ENCODE assay signal across 21 mouse cellular contexts in genomic region chr4:142626503-142627194, GRCm38 (mm10).
DNase-seq lines count a peak whose midpoint lies in the region; ATAC-seq and TF ChIP-seq lines count a peak whose summit lies in the region.
"Had no signal": no experiment of that assay in that cellular context is flagged by ENCODE, and none has a peak within 500 bp of the region (broad histone marks: within the 10 kb centered on the region; RNA-seq: fewer than 3 reads in every experiment).

No protein-coding gene starts in this region.

- TF ChIP-seq POLR2A in cerebellum, adult 2 months (IDR thresholded peaks at IDR 0.05; ENCODE audit: borderline replicate concordance, insufficient read depth, low read length) = no peak

- H3K9ac ChIP-seq in kidney, embryonic 16.5 days (replicated peaks; ENCODE audit: low read length) = no peak overlapping the region
- H3K9ac ChIP-seq in limb, embryonic 15.5 days = no peak overlapping the region
- H3K9ac ChIP-seq: embryonic facial prominence, embryonic 15.5 days; forebrain, postnatal 0 days; liver, embryonic 13.5 days; midbrain, embryonic 15.5 days had no signal

- peaks cover 8% of the 10 kb centered on the region for H3K4me1 ChIP-seq in kidney, embryonic 16.5 days (ENCODE audit: insufficient read depth, low read length)
- no peaks in the 10 kb centered on the region for H3K4me1 ChIP-seq in megakaryocyte, embryonic 14.5 days
- peaks cover 12% of the 10 kb centered on the region for H3K4me1 ChIP-seq in limb, embryonic 15.5 days
- H3K4me1 ChIP-seq in cerebellum, adult 2 months (ENCODE audit: control insufficient read depth, insufficient read depth, low read length) = no peaks in the 10 kb centered on the region
- H3K4me1 ChIP-seq: liver, embryonic 13.5 days; midbrain, embryonic 15.5 days had no signal

- no peaks in the 10 kb centered on the region for H3K9me3 ChIP-seq in kidney, embryonic 16.5 days (ENCODE audit: low read length)
- peaks cover 61% of the 10 kb centered on the region for H3K9me3 ChIP-seq in megakaryocyte, embryonic 14.5 days
- no peaks in the 10 kb centered on the region for H3K9me3 ChIP-seq in limb, embryonic 15.5 days
- H3K9me3 ChIP-seq: embryonic facial prominence, embryonic 15.5 days; hindbrain, embryonic 10.5 days; liver, embryonic 13.5 days; midbrain, embryonic 15.5 days had no signal

- ATAC-seq in kidney, embryonic 16.5 days (ENCODE audit: low FRiP score, low TSS enrichment) = 0 out of 2 replicates have a peak, but pooled peaks have one; percentile 19
- ATAC-seq in megakaryocyte, adult 5-6 weeks (ENCODE audit: poor library complexity, severe bottlenecking) = no peak
- peak; percentile 60; the same call in 1 of the 2 replicates for ATAC-seq in limb, embryonic 15.5 days (ENCODE audit: insufficient number of reproducible peaks, low FRiP score, low TSS enrichment, low read depth)
- ATAC-seq: activated CD4-positive, CD25-positive, alpha-beta regulatory T cell, adult 4 months; forebrain, postnatal 0 days; midbrain, embryonic 15.5 days had no signal

- no peak for DNase-seq in kidney, postnatal 25 days
- no peak for DNase-seq in heart, adult 9 months (ENCODE audit: low spot score in 2 of 2)
- DNase-seq in cerebellum, adult 2 months = no peak
- DNase-seq: adrenal gland, postnatal 25 days; B cell, adult 2 months; cerebellum, adult 11 months; cerebellum, postnatal 14 days; forebrain, postnatal 0 days; gastrocnemius, postnatal 36 days; liver, embryonic 13.5 days; thymus, adult 2 months had no signal

- WGBS in kidney, embryonic 16.5 days = 60% methylated on average over 8 of the region's 8 CpGs
- 67% methylated on average over 8 of the region's 8 CpGs for WGBS in limb, embryonic 15.5 days
- WGBS in cerebellum, adult 2 months = 94% methylated on average over 8 of the region's 8 CpGs

- no peaks in the 10 kb centered on the region for H3K36me3 ChIP-seq in kidney, embryonic 16.5 days (ENCODE audit: insufficient read depth, low read length)
- H3K36me3 ChIP-seq in megakaryocyte, embryonic 14.5 days (replicated peaks; ENCODE audit: low read length) = no peaks in the 10 kb centered on the region
- no peaks in the 10 kb centered on the region for H3K36me3 ChIP-seq in limb, embryonic 15.5 days
- H3K36me3 ChIP-seq: embryonic facial prominence, embryonic 15.5 days; hindbrain, embryonic 10.5 days; liver, embryonic 13.5 days; midbrain, embryonic 15.5 days had no signal

- H3K4me3 ChIP-seq in kidney, embryonic 16.5 days (ENCODE audit: low read length) = no peak overlapping the region
- H3K4me3 ChIP-seq in megakaryocyte, embryonic 14.5 days (replicated peaks) = peak overlapping the region; percentile 20
- H3K4me3 ChIP-seq in limb, embryonic 15.5 days = no peak overlapping the region
- no peak overlapping the region for H3K4me3 ChIP-seq in cerebellum, adult 2 months (replicated peaks; ENCODE audit: insufficient read depth, low read depth, low read length)
- H3K4me3 ChIP-seq: embryonic facial prominence, embryonic 15.5 days; hindbrain, embryonic 10.5 days; liver, embryonic 13.5 days; midbrain, embryonic 15.5 days; myocyte had no signal

- TF ChIP-seq CTCF in cerebellum, adult 2 months (IDR thresholded peaks at IDR 0.05; ENCODE audit: borderline replicate concordance, insufficient read depth, low read depth, low read length) = no peak

- no peak overlapping the region for H3K4me2 ChIP-seq in kidney, embryonic 16.5 days (replicated peaks; ENCODE audit: low read depth, low read length)
- H3K4me2 ChIP-seq in limb, embryonic 15.5 days = no peak overlapping the region
- H3K4me2 ChIP-seq: embryonic facial prominence, embryonic 15.5 days; liver, embryonic 13.5 days; midbrain, embryonic 15.5 days had no signal

- no peak overlapping the region for H3K27ac ChIP-seq in kidney, embryonic 16.5 days (ENCODE audit: low read length)
- H3K27ac ChIP-seq in limb, embryonic 15.5 days = no peak overlapping the region
- H3K27ac ChIP-seq in cerebellum, adult 2 months (ENCODE audit: insufficient read depth, low read length) = no peak overlapping the region
- H3K27ac ChIP-seq: embryonic facial prominence, embryonic 15.5 days; hindbrain, embryonic 10.5 days; kidney, postnatal 0 days; liver, embryonic 13.5 days; midbrain, embryonic 15.5 days had no signal

- no peaks in the 10 kb centered on the region for H3K27me3 ChIP-seq in kidney, embryonic 16.5 days (ENCODE audit: insufficient read depth, low read length)
- no peaks in the 10 kb centered on the region for H3K27me3 ChIP-seq in megakaryocyte, embryonic 14.5 days (replicated peaks)
- H3K27me3 ChIP-seq in limb, embryonic 15.5 days = no peaks in the 10 kb centered on the region
- H3K27me3 ChIP-seq in cerebellum, adult 2 months (ENCODE audit: control insufficient read depth, insufficient read depth, low read length) = no peaks in the 10 kb centered on the region
- H3K27me3 ChIP-seq: embryonic facial prominence, embryonic 15.5 days; liver, embryonic 13.5 days; midbrain, embryonic 15.5 days had no signal
